Mouse (Mus musculus): ENCODE results near the gene Sptlc2.
A peak's percentile ranks its signal among the peaks of the same experiment; 100 is the strongest.
"Not testable (repeated sequence)": the region's sequence is repeated elsewhere in the genome, so short reads cannot be mapped to it uniquely, and the experiment has no call there.

Sptlc2 gene

GRCm38 (mm10) chr12:87278118-87278730 lies 109.9 kb downstream of the Sptlc2 start:
- no peak for DNase-seq (ENCODE audit: low spot score in 2 of 2)

- DNase-seq (ENCODE audit: low spot score in 2 of 2) = not testable (repeated sequence)
Measured at GRCm38 (mm10) chr12:87277251-87277650, 110.9 kb downstream of the Sptlc2 start.

DNA sequence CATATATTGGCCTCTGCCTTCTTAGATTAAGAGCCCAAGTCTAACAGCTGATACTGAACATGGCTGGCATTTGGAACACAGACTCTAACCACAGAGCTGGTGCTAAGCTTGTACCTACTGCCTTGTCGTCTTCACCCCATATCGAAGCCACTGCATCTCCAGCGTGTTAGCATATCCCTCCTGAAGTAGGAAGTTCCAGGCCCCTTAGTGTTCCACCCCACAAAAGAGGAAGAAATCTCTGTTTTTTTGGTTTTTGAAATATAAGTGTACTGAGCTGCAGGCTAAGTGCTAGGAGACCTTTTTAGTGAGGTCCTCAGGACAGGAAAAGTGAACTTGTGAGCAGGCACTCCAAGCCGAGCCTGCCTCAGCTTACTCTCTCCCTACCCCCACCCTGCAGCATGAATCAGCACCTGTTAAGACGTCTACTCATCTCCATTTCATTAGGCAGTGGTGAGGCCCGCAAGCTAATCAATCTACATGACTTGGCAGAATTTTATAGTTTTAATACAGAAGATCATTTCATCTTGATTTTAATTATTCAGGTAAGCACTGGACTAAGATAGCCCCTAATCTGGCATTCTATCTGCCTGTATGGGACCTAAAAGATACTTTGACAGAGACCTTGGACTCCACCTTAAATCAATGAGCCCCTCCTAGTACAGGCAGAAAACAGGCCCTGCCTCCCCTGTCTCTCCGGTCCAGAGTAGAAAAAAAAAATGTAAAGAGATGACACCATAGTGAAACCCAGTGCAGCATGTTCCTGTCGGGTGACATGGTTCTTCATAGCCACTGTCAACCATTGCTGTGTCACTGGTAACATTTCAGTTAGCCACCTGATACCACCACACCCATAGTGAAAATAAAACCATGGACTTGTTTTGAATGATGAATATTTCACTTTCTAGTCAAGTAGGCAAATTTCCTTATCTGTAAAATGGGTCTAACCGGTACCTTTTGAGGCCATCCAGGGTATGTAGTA lies 113.0 kb downstream of the Sptlc2 start:
- DNase-seq (ENCODE audit: low spot score in 2 of 2) = no peak

DNA sequence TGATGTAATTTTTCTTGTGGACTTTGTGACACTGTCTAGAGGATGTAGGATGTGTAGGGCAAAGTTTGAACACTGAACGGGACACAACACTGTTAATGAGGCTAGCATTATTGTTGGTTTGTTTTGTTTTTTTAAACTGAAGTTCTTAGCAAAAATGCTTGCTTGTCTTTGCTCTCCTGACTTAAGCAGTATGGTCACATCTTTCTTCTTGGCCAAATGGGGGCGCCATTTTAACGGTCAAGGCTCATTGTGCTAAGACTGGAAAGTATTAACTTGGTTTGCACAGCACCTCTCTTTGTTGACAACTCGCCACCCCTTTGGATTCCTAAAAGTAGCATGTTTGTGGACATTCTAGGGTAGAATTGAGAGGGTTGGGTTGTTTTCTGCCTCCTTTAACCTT lies 120.5 kb downstream of the Sptlc2 start:
- DNase-seq (ENCODE audit: low spot score in 2 of 2) = peak in 1 of 2 experiments; percentile 13

- no peak for DNase-seq (ENCODE audit: low spot score in 2 of 2)
Measured at GRCm38 (mm10) chr12:87266827-87267603, 121.1 kb downstream of the Sptlc2 start.

DNA sequence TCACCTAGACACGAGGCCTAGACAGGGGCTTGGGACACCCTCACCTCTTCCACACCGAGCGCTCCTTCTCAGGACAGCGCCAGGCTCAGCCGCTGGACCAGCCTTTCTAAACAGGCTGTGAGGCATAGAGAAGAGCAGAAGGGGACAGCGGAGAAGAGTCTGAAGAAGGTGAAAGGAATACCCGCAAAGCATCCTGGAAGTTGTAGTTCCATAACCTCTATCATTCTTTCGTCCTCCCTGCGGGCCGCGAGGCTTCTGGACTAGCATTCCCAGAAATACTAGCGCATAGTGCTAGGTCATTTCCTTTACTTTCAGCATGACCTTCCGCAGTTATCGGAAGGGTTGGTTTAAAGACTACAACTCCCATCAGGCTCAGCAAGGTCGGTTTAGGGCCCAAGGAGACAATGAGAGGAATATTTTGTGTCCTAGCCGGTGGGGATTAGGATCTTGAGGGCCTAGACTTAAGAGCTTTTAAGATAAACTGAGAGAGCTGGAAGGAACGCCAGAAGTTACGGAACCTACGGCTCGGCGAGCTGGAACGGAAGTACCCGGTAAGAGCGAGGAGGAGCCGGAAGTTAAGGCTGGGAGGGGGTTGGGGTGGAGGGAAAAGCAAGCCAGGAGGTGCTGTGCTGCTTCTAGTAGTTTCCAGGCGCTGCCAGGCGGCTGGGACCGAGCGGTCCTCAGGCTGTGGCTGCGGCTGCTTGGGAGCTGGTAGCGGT lies 121.9 kb downstream of the Sptlc2 start, which contains the start of the genes Vipas39 and Ahsa1:
Vipas39 (minus strand) TSS at position 149 of the 719 bp plus-strand sequence.
Ahsa1 (plus strand) TSS at position 372 of the 719 bp plus-strand sequence.
- DNase-seq (ENCODE audit: low spot score in 2 of 2) = peak; percentile 90 to 96

- no peak for DNase-seq (ENCODE audit: low spot score in 2 of 2)
Measured at GRCm38 (mm10) chr12:87265444-87265843, 122.7 kb downstream of the Sptlc2 start.

DNA sequence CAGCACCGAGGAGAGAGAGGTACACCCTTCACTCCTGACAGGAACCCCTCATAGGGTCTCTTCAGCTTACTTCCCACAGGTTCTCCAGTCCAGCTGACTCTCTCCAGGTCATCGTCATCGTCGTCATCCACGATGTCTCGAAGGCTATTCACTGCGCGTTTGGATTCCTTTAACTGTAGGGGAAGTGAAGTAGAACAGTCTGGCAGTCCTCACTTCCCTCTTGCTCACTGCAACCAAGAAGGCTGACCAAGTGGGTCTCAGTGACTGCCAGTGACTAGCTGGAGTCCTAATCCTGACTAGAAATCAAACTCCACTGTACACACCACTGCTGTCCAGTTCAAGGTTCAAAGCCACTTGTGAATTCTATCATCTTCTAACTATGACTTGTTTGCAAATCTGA lies 127.6 kb downstream of the Sptlc2 start:
- no peak for DNase-seq (ENCODE audit: low spot score in 2 of 2)

- no peak for DNase-seq (ENCODE audit: low spot score in 2 of 2)
Measured at GRCm38 (mm10) chr12:87256629-87257028, 131.5 kb downstream of the Sptlc2 start.
